Mouse (Mus musculus): ENCODE data around the gene Notch2.

The Notch2 gene

DNA sequence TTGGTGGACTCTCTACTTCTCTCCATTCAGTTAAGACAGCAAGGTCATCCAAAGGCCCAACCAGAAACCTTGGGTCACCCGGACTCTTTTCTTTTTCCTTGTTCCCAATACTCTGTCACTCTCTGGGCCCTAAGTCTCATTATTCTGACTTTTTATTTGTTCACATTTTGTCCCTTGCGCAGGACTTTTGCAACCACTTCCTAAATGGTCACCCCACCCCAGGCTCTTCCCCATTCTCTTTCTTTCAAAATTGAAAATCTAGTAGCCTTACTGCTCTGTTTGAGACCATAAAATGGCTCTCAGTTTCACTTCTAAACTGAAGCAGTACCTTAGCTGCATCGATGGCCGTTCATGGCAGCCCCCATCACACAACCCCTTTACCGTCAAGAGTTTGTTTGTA, 18.5 kb upstream of the Notch2 start:
- DNase-seq: no peak

GRCm38 (mm10) chr3:97998349-97998748, 15.0 kb upstream of the Notch2 start:
- DNase-seq: no peak

DNA sequence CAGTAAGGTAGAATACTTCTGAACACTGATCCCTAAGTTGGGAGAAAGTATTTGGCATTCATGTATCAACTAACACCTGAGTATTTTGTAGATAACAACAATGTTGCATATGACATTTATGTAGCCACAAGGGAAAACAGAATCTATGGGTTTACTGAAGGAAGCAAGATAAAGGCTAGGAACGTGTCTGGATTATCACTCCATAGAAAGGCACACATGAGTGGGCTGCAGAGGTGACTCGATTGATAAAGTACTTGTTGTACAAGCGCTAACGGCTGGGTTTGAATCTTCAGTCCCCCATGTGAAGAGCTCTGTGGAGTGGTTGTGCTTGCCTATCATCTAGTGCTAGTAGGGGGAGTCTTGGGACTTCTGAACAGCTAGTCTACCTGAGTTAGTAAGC, 9.8 kb upstream of the Notch2 start:
- DNase-seq: no peak

GRCm38 (mm10) chr3:98004231-98004630, 9.1 kb upstream of the Notch2 start:
- no peak for DNase-seq

DNA sequence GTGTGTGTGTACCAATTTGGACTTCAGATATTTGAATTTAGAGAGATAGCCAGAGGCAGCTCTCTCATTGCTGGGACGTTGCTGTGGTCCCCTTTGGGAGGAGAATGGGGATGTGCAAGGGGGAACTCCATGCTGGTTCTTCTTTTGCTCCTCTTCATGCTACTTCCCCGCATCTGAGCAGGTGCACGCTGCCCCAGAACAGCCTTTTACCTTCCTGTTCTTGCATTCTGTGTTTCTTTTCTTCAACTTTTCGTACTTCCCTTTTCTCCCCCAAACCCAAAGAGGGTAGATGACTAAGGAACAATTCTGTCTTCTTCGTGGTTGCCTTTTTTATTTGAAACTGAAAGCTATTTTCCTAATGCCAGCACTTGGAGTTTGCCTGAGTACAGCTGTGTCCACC, 8.0 kb upstream of the Notch2 start:
- no peak for DNase-seq

- DNase-seq: no peak
Measured at GRCm38 (mm10) chr3:98006046-98006691, 7.2 kb upstream of the Notch2 start.

DNA sequence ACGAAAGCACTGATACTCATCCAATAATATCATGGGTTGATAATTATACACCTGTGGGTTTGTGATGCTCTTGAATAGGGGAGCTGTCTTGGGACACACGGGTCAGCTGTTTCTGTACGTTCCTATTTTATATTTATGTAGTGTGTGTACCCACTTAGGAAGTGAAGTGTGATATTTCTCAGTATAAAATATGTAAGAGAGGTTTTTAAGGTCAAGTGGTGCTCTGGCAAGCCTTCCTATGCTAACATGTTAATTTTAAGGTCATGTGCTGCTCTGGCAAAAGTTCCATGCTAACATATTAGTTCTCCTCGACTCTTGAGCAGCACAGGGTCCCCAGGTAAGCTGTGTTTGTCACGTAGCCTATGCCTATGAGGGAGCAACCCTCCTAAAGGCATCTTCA, 6.4 kb upstream of the Notch2 start:
- DNase-seq: no peak

DNA sequence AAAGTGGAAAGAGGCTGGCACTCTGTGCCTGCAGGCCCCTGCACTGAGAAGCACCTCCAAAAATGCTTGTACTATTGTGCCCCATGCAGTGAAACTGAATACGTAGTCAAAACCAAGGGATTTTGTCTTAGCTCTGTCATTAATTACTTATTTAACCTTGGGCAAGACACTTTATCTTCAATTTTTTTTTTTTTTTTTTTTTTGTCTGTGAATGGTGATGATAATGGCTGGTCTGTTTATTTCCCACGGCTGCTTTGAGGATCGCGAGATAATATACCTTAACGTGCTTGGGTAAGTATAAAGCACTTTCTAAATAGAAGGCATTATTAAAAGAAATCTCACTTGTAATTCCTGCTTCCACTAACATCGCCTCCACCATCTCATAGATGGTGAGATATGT, 5.2 kb upstream of the Notch2 start:
- DNase-seq: no peak

- DNase-seq: no peak
Measured at GRCm38 (mm10) chr3:98009190-98009840, 4.0 kb upstream of the Notch2 start.

GRCm38 (mm10) chr3:98013086-98013400, 284 bp upstream of the Notch2 start:
- no peak for DNase-seq

DNA sequence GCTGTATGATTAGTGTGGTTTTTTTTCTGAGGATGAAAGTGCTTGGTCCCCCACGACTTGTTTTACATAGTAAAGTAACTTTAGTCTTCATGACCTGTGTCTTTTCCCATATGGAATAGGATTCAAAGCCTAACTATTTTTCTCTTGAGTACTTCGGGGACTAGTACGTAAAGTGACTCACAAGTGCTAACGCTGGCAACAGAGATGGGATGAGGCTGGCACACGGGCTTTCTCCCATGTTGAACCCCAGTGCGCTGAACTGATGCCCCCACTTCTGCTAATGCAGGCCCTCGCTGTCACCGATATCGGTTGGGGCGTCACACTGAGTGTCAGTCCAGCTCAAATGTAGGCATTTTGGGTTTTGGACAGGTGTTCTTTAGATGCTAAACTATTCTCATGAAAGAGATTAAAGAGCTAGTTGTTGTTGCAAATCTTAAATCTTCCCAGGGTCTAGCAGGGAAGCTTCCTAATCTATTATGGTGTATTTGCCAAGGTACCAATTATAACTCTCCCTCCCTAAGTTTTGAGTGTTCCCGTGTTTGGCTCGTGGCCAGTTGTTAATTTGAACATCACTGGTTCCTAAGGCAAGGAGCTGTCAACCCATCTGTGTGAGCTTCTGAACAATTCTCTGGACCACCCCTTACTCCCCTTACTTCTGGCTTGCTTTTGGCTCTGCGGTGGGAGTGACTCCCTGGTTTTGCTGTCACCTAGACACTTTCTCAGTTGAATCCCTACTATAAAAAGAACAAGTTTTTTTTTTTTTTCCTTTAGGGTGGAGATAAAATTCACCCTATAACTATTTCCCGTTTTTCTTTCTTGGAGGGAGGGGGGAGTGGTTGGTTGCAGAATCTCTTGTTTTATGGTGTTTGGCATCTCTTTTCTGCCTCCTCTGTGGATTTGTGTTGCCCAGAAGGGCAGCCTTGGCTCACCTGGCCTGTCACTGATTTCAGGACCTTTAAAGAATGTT, 2.2 kb downstream of the Notch2 start:
- DNase-seq: no peak

GRCm38 (mm10) chr3:98016901-98017591, 3.7 kb downstream of the Notch2 start:
- DNase-seq: no peak

DNA sequence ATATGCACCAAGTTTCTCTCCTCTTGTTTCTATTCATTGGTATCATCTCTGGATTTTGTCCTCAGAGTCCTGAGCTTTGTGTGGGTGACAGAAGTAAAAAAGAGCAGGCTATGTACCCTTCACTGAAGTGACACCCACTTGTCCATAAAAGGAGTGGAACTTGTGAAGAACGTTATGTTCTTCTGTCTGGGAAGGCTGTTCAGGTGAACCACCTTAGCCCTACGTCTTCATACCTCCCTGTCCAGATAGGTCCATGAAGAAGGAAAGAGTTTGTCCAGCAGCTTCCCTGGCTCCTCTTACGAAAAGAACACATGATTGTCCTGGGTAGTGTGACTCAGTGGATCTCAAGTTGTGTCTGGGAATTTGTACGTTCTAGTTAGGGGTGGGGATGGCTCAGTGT, 4.9 kb downstream of the Notch2 start:
- no peak for DNase-seq

DNA sequence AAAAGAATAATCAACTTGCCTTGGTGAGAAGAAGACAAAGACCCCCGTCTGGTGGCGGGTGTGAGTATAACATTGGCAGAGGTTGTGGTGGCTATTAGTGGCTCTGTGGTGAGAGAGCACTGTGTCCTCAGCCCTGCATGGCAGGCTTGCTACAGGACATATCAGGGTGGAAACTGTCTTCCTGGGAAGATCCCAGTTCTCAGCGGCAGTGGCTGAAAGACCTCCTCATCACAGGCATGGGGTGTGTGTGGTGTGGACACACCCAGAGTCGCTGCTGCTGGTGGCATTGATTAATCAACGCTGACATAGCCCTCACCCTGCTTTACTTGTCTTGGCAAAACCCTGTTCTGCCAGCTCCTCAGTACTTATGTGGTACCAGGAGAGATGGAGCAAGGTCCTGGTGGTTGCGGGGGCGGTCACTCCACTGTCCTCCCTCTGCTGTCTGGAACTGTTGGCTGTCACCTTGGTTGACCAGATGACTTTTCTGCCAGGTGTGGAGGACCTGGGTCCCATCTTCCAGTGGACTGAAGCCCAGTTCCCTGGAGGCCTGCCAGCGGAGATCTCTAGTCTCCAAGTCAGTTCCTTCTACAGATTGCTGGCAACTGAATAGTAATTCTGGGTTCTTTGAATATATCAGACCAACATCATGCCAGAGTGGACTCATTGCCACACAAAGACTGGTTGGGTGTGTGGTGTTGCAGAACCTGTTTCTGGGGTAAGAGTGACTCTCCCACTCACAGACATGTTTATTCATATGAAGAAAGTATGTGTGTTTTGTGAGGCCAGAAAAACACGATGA, 7.3 kb downstream of the Notch2 start:
- no peak for DNase-seq

GRCm38 (mm10) chr3:98024288-98024848, 11.0 kb downstream of the Notch2 start:
- no peak for DNase-seq

DNA sequence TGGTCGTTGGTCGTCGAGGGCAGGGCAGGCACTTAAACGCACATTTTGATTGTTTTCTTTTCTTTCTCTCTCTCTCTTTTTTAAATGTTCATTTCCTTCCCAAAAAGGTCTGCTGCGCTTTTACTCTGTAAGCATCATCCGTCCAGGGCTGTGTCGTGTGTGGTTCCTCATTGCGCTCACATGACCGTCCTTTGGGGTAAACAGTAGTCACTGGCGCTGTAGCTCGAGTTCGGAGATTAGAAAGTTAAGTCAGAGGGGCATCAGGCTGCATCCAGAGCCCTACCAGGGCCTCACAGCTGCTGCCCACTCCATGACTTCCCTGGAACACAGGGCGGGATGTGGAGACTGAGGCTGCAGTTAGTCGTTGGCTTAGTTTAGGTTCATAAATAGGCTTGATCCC, 12.2 kb downstream of the Notch2 start:
- peak in 1 of 2 experiments; percentile 35 for DNase-seq

DNA sequence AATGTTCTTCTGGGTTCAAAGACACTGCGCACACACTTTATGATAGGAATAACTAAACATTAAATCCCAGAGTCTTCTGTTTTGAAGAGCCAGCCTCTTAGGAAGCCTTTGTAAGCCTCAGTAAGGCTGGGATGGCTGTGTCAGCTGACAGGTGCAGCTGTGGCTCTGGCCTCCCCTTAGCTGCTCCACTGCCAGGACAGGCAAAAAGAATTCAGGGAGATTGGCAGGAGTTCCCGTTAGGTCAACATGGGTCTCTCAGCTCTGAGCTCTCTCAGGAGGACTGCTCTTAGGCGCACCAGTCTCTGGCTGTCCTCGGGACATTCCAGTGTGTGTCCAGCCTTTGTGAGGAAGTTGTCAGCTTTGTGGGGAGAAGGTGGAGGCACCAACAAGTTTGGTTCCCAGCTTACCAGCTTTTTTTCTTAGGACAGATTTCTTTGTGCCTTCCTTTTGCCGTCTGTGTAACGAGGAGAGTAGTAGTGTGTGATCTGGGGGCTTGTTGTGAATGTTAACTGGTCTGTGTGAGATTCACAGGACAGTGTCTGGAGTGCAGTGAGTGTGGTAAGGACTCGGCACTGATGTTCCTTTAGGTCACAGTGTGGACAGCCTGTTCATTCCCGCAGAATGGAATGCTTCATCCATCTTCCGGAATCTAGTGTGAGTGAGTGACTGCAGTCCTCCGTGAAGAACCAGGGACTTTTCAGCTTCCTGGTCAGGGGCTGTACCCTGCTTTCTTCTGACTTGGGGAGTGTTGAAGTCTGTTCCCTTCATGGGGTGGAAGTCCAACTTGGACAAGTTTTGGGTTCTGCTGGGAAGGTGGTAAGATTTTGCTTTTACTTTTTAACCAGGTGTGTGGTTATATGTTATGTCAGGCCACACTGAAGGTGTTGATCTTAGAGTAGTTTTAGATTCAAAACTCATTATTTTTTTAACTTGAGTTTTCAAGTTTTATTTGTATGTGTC, 12.9 kb downstream of the Notch2 start:
- no peak for DNase-seq

- DNase-seq: no peak
Measured at GRCm38 (mm10) chr3:98027371-98027774, 14.0 kb downstream of the Notch2 start.

DNA sequence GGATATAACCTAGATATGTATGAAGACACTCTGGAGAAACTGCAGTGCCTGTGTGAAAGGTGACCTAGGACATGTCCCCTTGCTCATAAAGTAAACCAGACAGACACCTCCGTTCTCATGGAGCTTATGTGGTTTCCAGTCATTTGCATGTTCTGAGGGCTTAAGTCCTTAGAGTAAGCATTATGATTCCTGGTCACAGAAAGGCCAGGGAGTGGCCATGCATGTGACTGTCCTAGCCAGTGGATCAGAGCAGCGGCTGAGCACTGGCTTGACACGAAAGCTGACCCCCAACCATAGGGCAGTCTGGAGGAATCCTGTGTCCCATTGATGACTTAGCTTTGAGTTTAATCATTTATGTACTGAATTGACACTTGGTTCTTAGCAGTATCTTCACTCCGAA, 14.7 kb downstream of the Notch2 start:
- no peak for DNase-seq

DNA sequence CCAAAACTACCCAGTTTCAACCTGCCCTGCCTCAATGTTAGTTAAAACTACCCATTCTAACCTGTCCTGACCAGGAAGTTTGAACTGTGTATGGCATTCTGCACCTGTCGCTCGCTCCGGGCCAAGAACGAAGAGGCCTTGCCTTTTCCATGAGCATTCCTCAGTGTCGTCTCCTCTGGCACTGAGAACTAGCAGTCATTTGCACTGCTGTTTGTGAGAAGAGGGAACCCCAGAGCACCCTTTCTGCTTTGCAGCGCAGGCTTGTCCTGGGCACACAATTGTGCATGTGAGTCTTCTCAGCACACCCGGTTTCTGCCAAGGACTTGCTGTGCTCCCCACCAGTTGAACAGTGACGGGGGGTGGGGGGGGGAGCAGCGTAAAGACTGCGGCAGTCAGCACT, 15.6 kb downstream of the Notch2 start:
- no peak for DNase-seq

DNA sequence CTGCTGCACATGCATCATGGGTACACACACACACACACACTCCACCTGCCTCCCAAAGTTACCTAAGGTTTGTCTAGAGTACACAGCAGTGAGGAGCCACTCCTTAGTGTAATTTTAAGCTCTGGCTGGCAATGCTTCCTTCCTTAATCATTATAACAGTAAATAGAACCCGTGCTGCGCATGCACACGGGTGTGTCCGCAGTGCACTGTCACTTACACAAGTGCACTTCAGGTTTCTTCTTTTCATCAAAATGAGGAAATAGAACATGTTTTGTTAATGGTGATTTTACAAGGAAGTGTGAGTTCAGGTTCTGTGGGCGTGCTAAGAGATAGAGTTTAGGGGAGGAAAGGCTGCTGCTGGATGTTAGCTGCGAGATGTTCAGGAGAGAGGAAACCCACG, 17.8 kb downstream of the Notch2 start:
- DNase-seq: no peak
